Mouse (Mus musculus) thymus, postnatal 10 days (tissue): ENCODE results near the gene Gm438.
A peak's percentile ranks its signal among the peaks of the same experiment; 100 is the strongest.
"Not testable (repeated sequence)": the region's sequence is repeated elsewhere in the genome, so short reads cannot be mapped to it uniquely, and the experiment has no call there.

Experiments used
- DNase-seq, 2 experiments: peaks; one replicate each; pipeline ENCODE4 v3.0.0; 2021; ENCODE audit warnings: low spot score in 2 of 2

Gm438 gene

GRCm38 (mm10) chr4:144786483-144786882 lies at the start of gene Gm438:
Gene Gm438 (minus strand): TSS chr4:144786583.
- DNase-seq, result no peak

GRCm38 (mm10) chr4:144824706-144825105 lies 38.3 kb upstream of the Gm438 start:
- no peak for DNase-seq

- DNase-seq, result no peak
These were observed 37.6 kb upstream of the Gm438 start for GRCm38 (mm10) chr4:144823996-144824395.

GRCm38 (mm10) chr4:144807135-144807534 lies 20.8 kb upstream of the Gm438 start:
- not testable (repeated sequence) for DNase-seq

GRCm38 (mm10) chr4:144803633-144804032 lies 17.2 kb upstream of the Gm438 start:
- DNase-seq, result no peak

- no peak for DNase-seq
These were observed 3.8 kb upstream of the Gm438 start for GRCm38 (mm10) chr4:144790141-144790540.

- no peak for DNase-seq
These were observed 3.7 kb downstream of the Gm438 start for GRCm38 (mm10) chr4:144782476-144783197.

- peak in 1 of 2 experiments; percentile 10 for DNase-seq
These were observed 20.7 kb downstream of the Gm438 start for GRCm38 (mm10) chr4:144765722-144766121.

GRCm38 (mm10) chr4:144749139-144749538 lies 37.2 kb downstream of the Gm438 start:
- DNase-seq, result no peak
